ENCODE assay signal across 11 mouse cellular contexts in the genomic region with DNA sequence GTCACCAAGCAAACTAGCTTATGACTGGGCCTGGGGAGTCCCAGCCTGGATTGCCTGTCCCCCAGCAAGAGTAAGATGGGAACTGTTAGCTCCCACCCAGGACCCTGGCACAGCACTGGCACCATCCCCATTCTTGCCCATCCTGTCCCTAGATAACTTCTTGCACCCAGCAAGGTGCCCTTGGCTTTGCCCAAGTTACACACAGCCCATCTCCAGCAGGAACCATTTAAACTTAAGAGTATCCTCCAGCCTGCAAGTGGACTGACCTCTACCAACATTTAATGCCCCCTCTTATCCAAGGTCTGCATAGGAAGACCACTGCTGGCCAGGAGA. TPM values are rescaled to one million over a fixed set of nuclear protein-coding genes. Genes with fewer than 3 reads are reported as not detected.
DNase-seq lines count a peak whose midpoint lies in the region; ATAC-seq and TF ChIP-seq lines count a peak whose summit lies in the region.
"Had no signal": no experiment of that assay in that cellular context is flagged by ENCODE, and none has a peak within 500 bp of the region (broad histone marks: within the 10 kb centered on the region; RNA-seq: fewer than 3 reads in every experiment).

No protein-coding gene starts in this region.

- H3K4me1 ChIP-seq in kidney, embryonic 14.5 days (ENCODE audit: control insufficient read depth, insufficient read depth, low read length): peaks cover 10% of the 10 kb centered on the region; the same call in 1 of the 2 replicates
- H3K4me1 ChIP-seq in kidney, embryonic 16.5 days (ENCODE audit: insufficient read depth, low read length): peaks cover 14% of the 10 kb centered on the region
- H3K4me1 ChIP-seq in forebrain, embryonic 11.5 days (replicated peaks; ENCODE audit: control insufficient read depth, insufficient read depth, low read length): peaks cover 18% of the 10 kb centered on the region
- H3K4me1 ChIP-seq in intestine, postnatal 0 days (replicated peaks; ENCODE audit: control insufficient read depth, insufficient read depth, low read length): peaks cover 6% of the 10 kb centered on the region; the same call in 1 of the 2 replicates
- H3K4me1 ChIP-seq in olfactory bulb, adult 2 months (ENCODE audit: control insufficient read depth, insufficient read depth, low read length): peaks cover 47% of the 10 kb centered on the region

- TF ChIP-seq POLR2A in olfactory bulb, adult 2 months (IDR thresholded peaks at IDR 0.05; ENCODE audit: insufficient read depth, low read depth, low read length): no peak

- peak overlapping the region; percentile 34; the same call in 1 of the 2 replicates for H3K4me3 ChIP-seq in kidney, embryonic 14.5 days (ENCODE audit: low read length)
- no peak overlapping the region for H3K4me3 ChIP-seq in kidney, embryonic 16.5 days (ENCODE audit: low read length)
- H3K4me3 ChIP-seq in forebrain, embryonic 11.5 days (ENCODE audit: low read depth, low read length): peak overlapping the region; percentile 44
- H3K4me3 ChIP-seq in intestine, postnatal 0 days (ENCODE audit: low read depth, low read length): peak overlapping the region; percentile 34; the same call in 1 of the 2 replicates
- H3K4me3 ChIP-seq in olfactory bulb, adult 2 months (ENCODE audit: insufficient read depth, low read depth, low read length): peak overlapping the region; percentile 89

- no peaks in the 10 kb centered on the region for H3K9me3 ChIP-seq in kidney, embryonic 14.5 days (ENCODE audit: control insufficient read depth, low read length)
- H3K9me3 ChIP-seq in kidney, embryonic 16.5 days (ENCODE audit: low read length): no peaks in the 10 kb centered on the region
- no peaks in the 10 kb centered on the region for H3K9me3 ChIP-seq in forebrain, embryonic 11.5 days (ENCODE audit: control insufficient read depth, low read length)
- H3K9me3 ChIP-seq in intestine, postnatal 0 days (ENCODE audit: control insufficient read depth): no peaks in the 10 kb centered on the region
- H3K9me3 ChIP-seq: megakaryocyte, embryonic 14.5 days had no signal

- no peak for ATAC-seq in kidney, embryonic 14.5 days (ENCODE audit: low FRiP score, low TSS enrichment)
- no peak for ATAC-seq in kidney, embryonic 16.5 days (ENCODE audit: low FRiP score, low TSS enrichment)
- no peak for ATAC-seq in forebrain, embryonic 11.5 days (replicated peaks; ENCODE audit: low FRiP score)
- ATAC-seq in intestine, postnatal 0 days: no peak
- ATAC-seq: activated CD4-positive, CD25-positive, alpha-beta regulatory T cell, adult 4 months had no signal

- H3K27ac ChIP-seq in kidney, embryonic 14.5 days (ENCODE audit: low read depth, low read length): no peak overlapping the region
- H3K27ac ChIP-seq in kidney, embryonic 16.5 days (ENCODE audit: low read length): no peak overlapping the region
- H3K27ac ChIP-seq in forebrain, embryonic 11.5 days (ENCODE audit: low read depth, low read length): 0 out of 2 replicates have a peak overlapping the region, but pooled peaks have one; percentile 57
- H3K27ac ChIP-seq in intestine, postnatal 0 days (ENCODE audit: low read depth, low read length): no peak overlapping the region
- H3K27ac ChIP-seq in olfactory bulb, adult 2 months (ENCODE audit: insufficient read depth, low read depth, low read length): peak overlapping the region; percentile 100

- H3K4me2 ChIP-seq in kidney, embryonic 14.5 days (replicated peaks; ENCODE audit: low read depth, low read length): no peak overlapping the region; the same call in 1 of the 2 replicates
- no peak overlapping the region for H3K4me2 ChIP-seq in kidney, embryonic 16.5 days (replicated peaks; ENCODE audit: low read depth, low read length)
- H3K4me2 ChIP-seq in forebrain, embryonic 11.5 days (ENCODE audit: low read depth, low read length, severe bottlenecking): peak overlapping the region; percentile 71
- peak overlapping the region; percentile 62 for H3K4me2 ChIP-seq in intestine, postnatal 0 days (replicated peaks; ENCODE audit: low read depth)

- H3K36me3 ChIP-seq in kidney, embryonic 14.5 days (ENCODE audit: control insufficient read depth, insufficient read depth, low read length): no peaks in the 10 kb centered on the region
- no peaks in the 10 kb centered on the region for H3K36me3 ChIP-seq in kidney, embryonic 16.5 days (ENCODE audit: insufficient read depth, low read length)
- H3K36me3 ChIP-seq in forebrain, embryonic 11.5 days (ENCODE audit: control insufficient read depth, insufficient read depth, low read length): no peaks in the 10 kb centered on the region
- H3K36me3 ChIP-seq in intestine, postnatal 0 days (ENCODE audit: control insufficient read depth, insufficient read depth): no peaks in the 10 kb centered on the region

- no peak for DNase-seq in forebrain, embryonic 11.5 days (ENCODE audit: low spot score)
- no peak for DNase-seq in kidney, postnatal 25 days
- DNase-seq in kidney, adult 8-10 months: no peak
- no peak for DNase-seq in spleen, adult 12 weeks (ENCODE audit: low spot score)
- DNase-seq: gastrocnemius, postnatal 10 days had no signal

- no peak overlapping the region for H3K9ac ChIP-seq in kidney, embryonic 14.5 days (ENCODE audit: low read depth, low read length)
- H3K9ac ChIP-seq in kidney, embryonic 16.5 days (replicated peaks; ENCODE audit: low read length): no peak overlapping the region
- peak overlapping the region; percentile 51 for H3K9ac ChIP-seq in forebrain, embryonic 11.5 days (ENCODE audit: low read length)
- no peak overlapping the region for H3K9ac ChIP-seq in intestine, postnatal 0 days (ENCODE audit: low read depth, low read length)

- H3K27me3 ChIP-seq in kidney, embryonic 14.5 days (ENCODE audit: control insufficient read depth, insufficient read depth, low read length): peaks cover 22% of the 10 kb centered on the region
- peaks cover 31% of the 10 kb centered on the region for H3K27me3 ChIP-seq in kidney, embryonic 16.5 days (ENCODE audit: insufficient read depth, low read length)
- H3K27me3 ChIP-seq in forebrain, embryonic 11.5 days (ENCODE audit: control insufficient read depth, insufficient read depth, low read length): peaks cover 4% of the 10 kb centered on the region; the same call in 1 of the 2 replicates
- peaks cover 25% of the 10 kb centered on the region for H3K27me3 ChIP-seq in intestine, postnatal 0 days (replicated peaks; ENCODE audit: control insufficient read depth, insufficient read depth, low read length)

- TF ChIP-seq CTCF in intestine, postnatal 0 days (IDR thresholded peaks at IDR 0.05; ENCODE audit: low read depth): no peak
- TF ChIP-seq CTCF in olfactory bulb, adult 2 months (IDR thresholded peaks at IDR 0.05; ENCODE audit: insufficient read depth, low read depth, low read length): no peak

RNA-seq across cellular contexts. Expression of a gene that starts 1.3 kb away (rescaled TPM):
- 0.77 and 0.86 TPM in 2 replicates for polyA plus RNA-seq in kidney, embryonic 14.5 days (2014; fragmentation: Nextera tagmentation; extraction: Ambion mirVana)
- polyA plus RNA-seq in kidney, embryonic 16.5 days (2015; fragmentation: Nextera tagmentation; extraction: Ambion mirVana): 1.9 and 2.0 TPM in 2 replicates
- 28.4 and 29.3 TPM in 2 replicates for polyA plus RNA-seq in forebrain, embryonic 11.5 days (2014; fragmentation: Nextera tagmentation; extraction: Ambion mirVana)
- 4.0 and 4.8 TPM in 2 replicates for polyA plus RNA-seq in intestine, postnatal 0 days (2015; fragmentation: Nextera tagmentation; extraction: Ambion mirVana)
- polyA plus RNA-seq in olfactory bulb, adult 2 months (2012; ENCODE audit: insufficient read depth, insufficient read length, low replicate concordance, missing spikeins): not detected in 2 replicates
- polyA plus RNA-seq: activated CD4-positive, CD25-positive, alpha-beta regulatory T cell, adult 4 months had no signal

RNA-seq across cellular contexts. Expression of a gene that starts 21.3 kb away (rescaled TPM):
- 30.6 and 48.9 TPM in 2 replicates for polyA plus RNA-seq in kidney, embryonic 14.5 days (2014; fragmentation: Nextera tagmentation; extraction: Ambion mirVana)
- 45.6 and 49.1 TPM in 2 replicates for polyA plus RNA-seq in kidney, embryonic 16.5 days (2015; fragmentation: Nextera tagmentation; extraction: Ambion mirVana)
- polyA plus RNA-seq in forebrain, embryonic 11.5 days (2014; fragmentation: Nextera tagmentation; extraction: Ambion mirVana): 53.0 TPM in 2 replicates
- polyA plus RNA-seq in intestine, postnatal 0 days (2015; fragmentation: Nextera tagmentation; extraction: Ambion mirVana): 30.8 and 32.6 TPM in 2 replicates
- not detected in 2 replicates for polyA plus RNA-seq in olfactory bulb, adult 2 months (2012; ENCODE audit: insufficient read depth, insufficient read length, low replicate concordance, missing spikeins)

RNA-seq across cellular contexts. Expression of a gene that starts 33.9 kb away (rescaled TPM):
- not detected in 2 replicates for polyA plus RNA-seq in kidney, embryonic 14.5 days (2014; fragmentation: Nextera tagmentation; extraction: Ambion mirVana)
- not detected in 2 replicates for polyA plus RNA-seq in kidney, embryonic 16.5 days (2015; fragmentation: Nextera tagmentation; extraction: Ambion mirVana)
- polyA plus RNA-seq in forebrain, embryonic 11.5 days (2014; fragmentation: Nextera tagmentation; extraction: Ambion mirVana): not detected in 2 replicates
- polyA plus RNA-seq in intestine, postnatal 0 days (2015; fragmentation: Nextera tagmentation; extraction: Ambion mirVana): 1.3 and 4.3 TPM in 2 replicates
- not detected in 2 replicates for polyA plus RNA-seq in olfactory bulb, adult 2 months (2012; ENCODE audit: insufficient read depth, insufficient read length, low replicate concordance, missing spikeins)
- polyA plus RNA-seq: activated CD4-positive, CD25-positive, alpha-beta regulatory T cell, adult 4 months had no signal

RNA-seq across cellular contexts. Expression of a gene that starts 53.8 kb away (rescaled TPM):
- polyA plus RNA-seq in kidney, embryonic 14.5 days (2014; fragmentation: Nextera tagmentation; extraction: Ambion mirVana): 10.4 and 10.6 TPM in 2 replicates
- polyA plus RNA-seq in kidney, embryonic 16.5 days (2015; fragmentation: Nextera tagmentation; extraction: Ambion mirVana): 15.4 and 16.5 TPM in 2 replicates
- 3.5 and 3.9 TPM in 2 replicates for polyA plus RNA-seq in forebrain, embryonic 11.5 days (2014; fragmentation: Nextera tagmentation; extraction: Ambion mirVana)
- polyA plus RNA-seq in intestine, postnatal 0 days (2015; fragmentation: Nextera tagmentation; extraction: Ambion mirVana): 2.8 and 2.9 TPM in 2 replicates
- not detected in 2 replicates for polyA plus RNA-seq in olfactory bulb, adult 2 months (2012; ENCODE audit: insufficient read depth, insufficient read length, low replicate concordance, missing spikeins)

RNA-seq across cellular contexts. Expression of a gene that starts 57.9 kb away (rescaled TPM):
- 86.4 and 94.4 TPM in 2 replicates for polyA plus RNA-seq in kidney, embryonic 14.5 days (2014; fragmentation: Nextera tagmentation; extraction: Ambion mirVana)
- polyA plus RNA-seq in kidney, embryonic 16.5 days (2015; fragmentation: Nextera tagmentation; extraction: Ambion mirVana): 90.5 and 93.3 TPM in 2 replicates
- polyA plus RNA-seq in forebrain, embryonic 11.5 days (2014; fragmentation: Nextera tagmentation; extraction: Ambion mirVana): 90.8 and 97.2 TPM in 2 replicates
- polyA plus RNA-seq in intestine, postnatal 0 days (2015; fragmentation: Nextera tagmentation; extraction: Ambion mirVana): 37.2 and 39.6 TPM in 2 replicates
- not detected in 2 replicates for polyA plus RNA-seq in olfactory bulb, adult 2 months (2012; ENCODE audit: insufficient read depth, insufficient read length, low replicate concordance, missing spikeins)

Comparison
In these comparisons a context has a peak if more than half of its experiments do, and no peak if none do; other contexts are left out.
1. H3K27ac ChIP-seq: peak in forebrain, embryonic 11.5 days (single experiment) and olfactory bulb, adult 2 months (single experiment); none in kidney, embryonic 14.5 days (single experiment), kidney, embryonic 16.5 days (single experiment) and intestine, postnatal 0 days (single experiment).
2. H3K4me2 ChIP-seq: peak in forebrain, embryonic 11.5 days (single experiment) and intestine, postnatal 0 days (single experiment); none in kidney, embryonic 14.5 days (single experiment) and kidney, embryonic 16.5 days (single experiment).